Mouse (Mus musculus) erythroid progenitor cell, adult 5-6 weeks (primary cell): ENCODE results near the gene Zfp385b. TPM values are rescaled to one million over a fixed set of nuclear protein-coding genes. Genes with fewer than 3 reads are reported as not detected.

ENCODE experiments used
- ATAC-seq: replicated peaks from 2 replicates; pipeline ENCODE4 v1.8.0; 2016; ENCODE audit warnings: moderate number of reproducible peaks, mild to moderate bottlenecking, moderate TSS enrichment, inconsistent platforms; ENCODE audit not compliant: poor library complexity, low FRiP score, severe bottlenecking
- total RNA-seq, 2 experiments: library from RNA; stranded (forward) in 1 of 2; stranded (reverse) in 1 of 2; fragments of 150-400 nt in 1 of 2; fragments of 186-747, 209-891 nt in 1 of 2; gene quantifications; 2 replicates each; pipeline versions ENCODE4 v1.2.3 to v1.2.4; 2015 to 2017; ENCODE audit warnings: low replicate concordance in 2 of 2

Zfp385b gene
- total RNA-seq, 2 experiments from 2014 or later: not detected

DNA sequence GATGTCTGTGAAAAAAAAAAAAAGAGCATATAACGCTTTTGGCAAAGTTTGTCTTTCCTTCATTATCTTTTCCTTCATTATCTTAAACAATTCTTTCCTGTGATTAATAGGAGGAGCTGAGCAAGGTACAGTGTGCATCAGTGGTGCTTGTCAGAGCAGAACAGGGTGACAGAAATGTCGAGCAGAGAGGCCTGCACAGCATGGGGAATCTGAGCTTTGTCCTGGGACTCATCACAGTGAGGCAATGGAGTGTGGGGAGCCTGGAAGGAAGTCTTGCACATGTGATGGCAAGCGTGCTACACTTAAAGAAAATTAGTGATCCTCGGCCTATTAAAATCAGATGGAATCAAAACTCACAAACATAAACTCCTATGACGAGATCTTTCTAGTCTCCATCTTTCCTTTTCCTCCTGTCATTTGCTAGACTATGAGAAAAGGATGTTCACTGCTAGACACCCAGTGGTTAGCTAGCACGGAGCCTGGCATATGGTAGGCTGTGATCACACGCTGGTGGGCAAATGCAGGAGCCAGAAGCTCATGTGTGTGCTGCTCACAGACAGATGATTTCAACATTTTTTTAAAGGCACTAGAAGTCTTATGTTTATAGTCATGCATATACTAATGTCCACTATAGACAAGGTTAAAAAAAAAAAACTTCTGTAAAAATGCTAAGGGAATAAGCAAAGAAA, 209.0 kb downstream of the Zfp385b start:
- no peak for ATAC-seq

DNA sequence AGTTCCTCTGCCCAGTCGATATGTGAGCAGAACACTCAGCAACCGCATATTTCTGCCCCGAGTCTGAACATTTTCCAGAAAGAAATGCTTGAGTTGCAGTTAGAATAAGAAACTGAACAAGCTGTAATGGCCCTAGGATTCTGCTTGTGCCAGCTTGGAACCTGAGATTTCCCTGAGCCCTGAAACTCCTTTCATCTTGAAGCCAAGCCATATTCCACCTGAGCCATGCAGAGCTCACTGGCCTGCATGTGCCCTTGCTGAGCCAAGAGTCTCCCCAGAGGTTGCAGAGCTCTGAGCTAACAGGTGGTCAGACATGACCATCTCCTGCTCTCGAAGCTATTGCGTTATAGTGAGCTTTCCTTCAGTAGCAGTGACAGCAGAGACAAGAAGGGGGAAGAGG, 210.0 kb downstream of the Zfp385b start:
- ATAC-seq: no peak

DNA sequence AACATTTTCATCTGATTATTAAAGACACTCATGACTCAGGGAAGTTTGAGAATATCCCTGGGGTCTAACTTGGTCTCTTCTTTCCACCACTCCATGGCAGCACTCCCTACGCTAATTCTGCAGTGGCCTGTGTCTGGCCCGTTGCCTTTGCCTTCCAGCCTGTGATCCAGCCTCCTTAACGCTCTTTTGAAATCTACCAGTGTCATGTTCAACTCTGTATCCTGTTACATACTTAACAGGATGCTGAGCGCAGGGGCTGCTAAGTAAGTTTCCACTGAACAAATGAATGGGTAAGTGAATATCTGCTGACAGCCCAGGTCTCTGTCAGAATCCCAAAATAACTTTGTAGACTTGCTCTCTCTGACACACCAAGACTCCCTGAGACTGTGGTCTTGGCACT, 210.8 kb downstream of the Zfp385b start:
- ATAC-seq: no peak

DNA sequence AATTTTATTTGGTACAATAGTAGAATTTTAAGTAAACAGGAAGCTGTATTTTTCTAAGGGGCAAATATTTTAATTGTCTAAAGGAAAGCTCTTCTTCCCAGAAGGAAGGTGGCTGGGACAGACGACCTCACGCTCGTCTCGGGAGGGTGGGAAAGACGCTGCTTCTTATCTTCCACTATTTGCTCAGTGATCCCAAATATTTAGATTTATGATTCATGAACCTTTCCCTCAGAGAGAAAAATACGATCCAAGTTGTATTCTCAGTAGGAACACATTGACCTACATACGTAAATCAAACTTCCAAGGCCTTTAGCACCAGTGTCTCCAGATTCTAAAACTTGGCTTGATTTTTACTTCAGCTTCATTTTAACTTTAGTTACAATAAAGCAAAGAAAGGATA, 226.0 kb downstream of the Zfp385b start:
- ATAC-seq: no peak

DNA sequence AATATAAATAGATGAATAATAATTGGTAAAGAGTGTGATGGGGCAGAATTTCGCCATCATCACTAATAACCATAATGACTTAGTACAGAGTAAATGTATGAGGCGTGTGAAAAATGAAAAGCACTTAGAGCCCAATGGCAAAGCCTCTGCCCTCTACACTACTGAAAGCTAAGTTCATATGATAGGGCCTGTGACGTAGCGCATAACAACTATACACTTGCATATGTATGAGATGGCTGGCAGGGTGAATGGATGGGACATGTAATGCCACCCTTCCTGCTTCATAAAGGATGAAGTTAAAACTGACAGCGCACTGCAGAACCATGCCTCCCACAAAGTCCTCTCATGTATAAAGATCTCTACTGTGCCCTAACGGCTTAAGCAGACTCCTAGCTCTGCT, 226.9 kb downstream of the Zfp385b start:
- ATAC-seq: no peak

DNA sequence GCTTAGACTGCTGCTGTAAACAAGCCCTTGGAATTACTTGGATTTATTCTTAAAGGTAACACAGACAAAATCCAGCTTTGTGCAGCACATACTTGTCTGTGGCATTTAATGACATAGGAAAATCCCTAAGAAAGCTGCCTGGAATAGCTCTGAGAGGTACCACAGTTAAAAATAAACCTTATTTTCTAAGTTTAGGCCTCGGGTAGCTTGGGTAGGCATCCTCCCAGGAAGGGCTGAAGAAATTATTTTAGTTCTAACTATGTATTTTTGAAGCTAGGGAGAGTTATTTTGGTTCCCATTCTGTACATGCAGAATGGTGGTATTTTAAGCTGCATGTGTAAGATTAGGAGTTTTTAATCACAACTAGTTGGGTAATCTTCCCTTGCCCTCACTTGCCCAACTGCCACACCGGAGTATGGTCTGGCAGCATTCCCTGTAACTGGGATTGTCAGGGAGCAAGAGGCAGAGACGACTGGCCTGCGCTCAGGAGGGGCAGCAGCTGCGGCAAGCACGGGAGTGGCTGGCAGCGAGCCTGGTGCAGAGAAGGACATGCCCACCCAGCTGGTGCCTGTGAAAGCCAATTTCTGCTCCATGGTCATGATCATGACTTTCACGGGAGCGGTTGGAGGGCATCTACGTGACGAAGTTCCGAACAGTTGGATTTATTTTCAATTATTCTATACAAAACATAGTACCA, 230.1 kb downstream of the Zfp385b start:
- ATAC-seq: no peak

DNA sequence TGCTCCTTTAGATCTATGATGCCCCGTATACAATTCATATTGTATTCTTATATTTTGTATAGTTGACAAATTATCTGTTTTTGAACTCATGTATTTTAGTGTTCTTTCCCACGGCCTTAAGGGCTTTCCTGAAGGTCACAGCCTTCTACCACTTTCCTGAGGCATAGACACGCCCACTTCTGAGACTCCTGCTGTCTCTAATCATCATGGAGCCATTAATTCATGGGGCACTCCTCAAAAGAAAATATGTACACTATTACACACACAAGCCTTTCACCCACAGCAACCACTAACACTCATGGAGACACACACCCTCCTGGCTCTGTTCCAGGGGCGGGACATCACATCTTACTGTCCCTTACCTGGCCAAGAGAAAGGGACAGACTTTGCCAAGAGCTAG, 232.1 kb downstream of the Zfp385b start:
- no peak for ATAC-seq

DNA sequence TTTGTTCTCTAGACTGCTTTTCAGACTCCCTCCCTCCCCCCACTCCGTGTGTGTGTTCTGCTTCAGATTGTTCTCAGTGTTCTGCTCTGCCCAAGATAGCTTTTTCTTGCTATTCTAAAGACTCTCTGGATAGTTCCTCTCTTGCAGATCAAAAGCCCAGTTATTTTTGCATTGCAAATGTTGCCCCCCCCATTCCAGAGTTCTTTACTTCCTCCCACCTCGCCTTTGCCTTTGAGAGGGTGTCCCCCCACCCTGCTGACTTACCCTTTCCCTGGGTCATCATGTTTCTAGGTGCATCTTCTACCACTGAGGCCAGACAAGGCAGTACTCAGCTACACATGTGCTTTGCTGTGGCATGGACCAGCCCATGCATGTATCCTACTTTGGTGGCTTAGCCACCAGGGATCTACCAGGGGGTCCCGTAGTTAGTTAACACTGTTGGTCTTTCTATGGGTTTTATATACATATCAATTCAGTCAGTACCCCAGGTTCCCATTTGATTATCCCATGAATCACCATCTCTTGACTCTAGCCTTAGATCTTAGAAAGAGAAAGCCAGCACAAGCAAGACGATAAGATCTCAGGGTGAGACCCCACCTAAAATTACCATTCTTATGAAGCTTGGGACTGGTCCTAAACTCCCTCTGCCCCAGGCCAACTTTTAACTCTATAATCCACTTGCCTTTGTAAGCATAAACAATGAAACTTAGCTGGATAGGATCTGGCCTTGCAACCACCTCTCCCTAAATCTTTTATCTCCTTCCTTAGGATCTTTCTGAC, 232.7 kb downstream of the Zfp385b start:
- ATAC-seq: no peak

DNA sequence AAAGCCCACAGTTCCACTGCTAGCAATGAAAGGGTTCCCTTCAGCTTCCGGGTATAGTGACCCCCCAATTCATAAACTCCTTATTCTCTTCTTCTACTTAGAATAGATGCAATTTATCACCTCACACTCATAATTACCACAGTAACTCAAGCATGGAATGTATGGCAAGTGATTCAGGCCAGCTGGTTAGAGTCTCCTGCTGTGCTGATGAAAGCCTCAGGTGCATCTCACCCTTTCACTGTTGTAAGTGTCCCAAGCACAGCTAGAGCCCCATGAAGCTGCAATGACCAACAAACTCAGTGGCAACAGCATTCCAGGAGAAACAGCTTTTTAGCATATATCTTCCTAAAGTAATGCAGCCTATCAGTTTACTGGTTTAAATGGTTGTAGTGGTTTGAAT, 235.9 kb downstream of the Zfp385b start:
- ATAC-seq: no peak

DNA sequence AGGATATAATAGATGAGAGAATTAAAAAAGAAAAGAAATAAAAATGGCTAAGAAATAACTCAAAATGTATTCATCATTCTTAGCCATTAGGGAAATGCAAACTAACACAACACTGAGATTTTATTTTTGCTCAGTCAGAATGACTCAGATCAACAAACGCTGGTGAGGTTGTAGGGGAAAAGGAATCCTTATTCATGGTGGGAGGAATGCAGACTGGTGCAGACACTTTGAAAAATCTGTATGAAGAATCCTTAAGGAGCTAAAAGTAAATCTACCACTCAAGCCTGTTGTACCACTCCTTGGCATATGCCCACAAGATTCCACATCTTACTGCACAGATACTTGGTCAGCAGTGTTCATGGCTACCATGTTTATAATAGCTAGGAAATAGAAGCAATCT, 242.9 kb downstream of the Zfp385b start:
- no peak for ATAC-seq

DNA sequence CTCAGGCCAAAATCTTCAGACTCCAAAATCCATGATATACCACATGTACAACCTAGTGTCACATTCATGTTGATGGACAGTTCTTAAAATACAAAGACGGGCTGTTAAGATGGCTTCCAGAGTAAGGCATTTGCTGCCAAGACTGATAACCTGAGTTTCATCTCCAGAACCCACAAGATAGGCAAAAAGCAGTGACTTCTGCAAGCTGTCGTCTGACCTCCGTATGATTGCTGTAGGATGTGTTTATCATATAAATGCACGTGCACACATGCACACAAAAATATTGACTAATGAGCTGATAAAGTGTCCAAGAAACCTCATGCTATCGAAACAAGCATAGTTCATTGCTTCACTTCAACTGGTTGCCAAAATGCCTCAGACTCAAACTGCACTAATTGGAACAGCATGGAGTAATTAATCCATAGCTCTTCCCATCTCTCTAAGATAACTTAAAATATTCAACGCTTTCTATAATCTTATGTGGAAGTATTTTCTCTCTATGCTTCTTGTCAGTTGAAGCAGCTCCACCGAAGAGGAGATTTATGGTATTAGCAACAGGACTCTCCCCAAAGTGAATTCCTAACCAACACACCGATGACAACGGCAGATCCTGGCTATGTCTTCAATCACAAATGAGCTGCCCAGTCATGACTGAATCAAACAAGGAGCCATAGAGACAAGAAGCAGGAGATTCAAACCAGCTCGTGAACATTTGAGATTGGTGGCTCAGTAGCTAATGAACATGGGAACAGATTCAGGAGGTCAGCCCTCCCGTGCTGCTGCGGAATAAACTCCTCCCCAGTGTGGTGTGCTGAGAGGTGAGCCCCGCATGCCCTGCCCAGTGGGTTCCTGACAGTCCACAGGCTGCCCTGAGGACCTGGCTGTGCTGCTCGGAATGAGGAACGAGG, 251.7 kb downstream of the Zfp385b start:
- no peak for ATAC-seq

DNA sequence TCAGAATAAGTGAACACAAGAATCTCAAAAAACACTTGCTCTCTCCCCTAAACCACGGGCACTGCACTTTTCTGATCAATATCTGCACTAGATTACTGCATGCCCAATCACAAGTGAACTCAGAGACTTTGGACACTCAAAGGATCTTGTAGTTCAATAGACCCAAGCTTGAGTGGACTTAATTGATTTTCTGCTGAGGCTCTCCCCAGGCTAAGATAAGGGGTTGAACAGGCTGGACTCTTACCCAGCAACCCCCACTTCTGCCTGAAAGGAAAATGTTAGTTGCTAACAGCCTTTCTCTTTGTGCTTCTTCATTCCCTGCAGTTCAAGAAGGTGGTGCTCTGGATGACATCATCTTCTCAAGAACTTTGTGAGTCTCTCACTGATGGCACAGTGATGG, 255.7 kb downstream of the Zfp385b start:
- no peak for ATAC-seq

DNA sequence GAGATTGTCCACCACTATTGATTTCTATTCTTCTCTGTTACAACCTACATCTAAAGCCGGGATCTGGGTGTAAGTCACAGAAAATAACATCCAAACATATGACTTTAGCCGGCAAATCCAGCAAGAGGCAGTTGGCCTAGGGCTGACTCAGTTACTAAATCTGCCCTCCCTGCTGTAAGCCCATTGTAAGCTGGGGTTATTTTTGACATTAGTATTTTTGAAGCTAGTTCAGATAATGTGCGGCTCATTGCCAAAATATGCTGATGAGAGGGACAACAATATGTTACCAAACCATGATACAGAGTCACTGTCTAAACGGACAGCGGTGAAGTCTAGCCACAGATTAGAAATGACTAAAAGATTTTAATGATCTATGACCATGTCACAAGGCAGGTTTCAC, 257.5 kb downstream of the Zfp385b start:
- no peak for ATAC-seq

DNA sequence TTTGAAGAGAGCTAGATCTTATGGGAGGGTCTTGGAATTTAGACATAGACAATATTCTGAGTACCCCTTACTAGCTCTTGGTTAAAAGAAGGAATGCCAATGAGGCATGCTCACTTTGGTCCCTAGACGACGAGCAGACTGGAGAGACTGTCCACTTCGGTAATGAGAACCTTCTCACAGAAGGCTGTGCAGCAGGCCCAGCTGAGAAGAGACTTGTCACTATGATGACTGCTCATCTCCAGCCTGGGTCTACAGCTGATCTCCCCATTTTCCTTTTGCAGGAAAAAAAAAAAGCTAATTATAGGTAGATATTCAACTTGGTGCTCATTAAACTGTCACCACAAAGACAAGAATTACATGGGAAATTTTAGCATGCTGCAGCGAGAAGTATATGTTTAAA, 262.5 kb downstream of the Zfp385b start:
- no peak for ATAC-seq

DNA sequence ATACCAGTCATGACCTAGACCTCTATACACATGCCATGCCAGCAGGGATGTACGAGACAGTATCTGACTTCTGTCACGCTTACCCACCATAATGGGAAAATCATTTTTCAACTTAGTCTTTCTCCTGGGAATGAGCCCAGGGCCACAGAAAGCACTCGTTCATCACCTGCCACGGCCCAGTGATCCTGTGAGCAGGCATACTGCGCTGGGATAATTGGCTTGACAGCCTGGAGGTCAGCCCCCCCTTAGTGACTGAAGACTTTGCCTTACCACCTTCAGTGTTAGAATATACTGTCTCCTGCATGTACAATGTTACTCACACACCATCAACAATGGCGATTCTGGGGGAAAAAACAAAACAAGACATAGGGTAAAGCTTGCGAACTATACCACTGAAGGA, 263.5 kb downstream of the Zfp385b start:
- no peak for ATAC-seq

DNA sequence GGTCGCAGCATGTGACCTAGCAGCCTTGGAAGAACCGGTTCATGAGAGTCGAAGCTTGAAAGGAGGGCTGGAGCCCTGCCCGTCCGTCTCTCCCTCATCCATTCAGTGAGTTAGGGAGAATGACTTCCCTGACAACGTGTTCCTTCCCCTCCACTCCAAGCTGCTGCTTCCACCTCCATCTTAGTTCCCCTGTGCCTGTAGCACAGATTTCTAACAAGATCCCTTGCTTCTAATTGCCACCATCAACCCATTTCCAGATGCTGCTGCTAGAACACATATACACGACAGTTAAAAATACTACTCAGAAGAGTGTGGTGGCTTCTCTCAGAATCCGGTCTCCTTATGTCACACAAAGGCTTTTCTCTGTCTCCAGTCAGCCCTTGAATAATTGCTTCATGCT, 266.8 kb downstream of the Zfp385b start:
- ATAC-seq: no peak

DNA sequence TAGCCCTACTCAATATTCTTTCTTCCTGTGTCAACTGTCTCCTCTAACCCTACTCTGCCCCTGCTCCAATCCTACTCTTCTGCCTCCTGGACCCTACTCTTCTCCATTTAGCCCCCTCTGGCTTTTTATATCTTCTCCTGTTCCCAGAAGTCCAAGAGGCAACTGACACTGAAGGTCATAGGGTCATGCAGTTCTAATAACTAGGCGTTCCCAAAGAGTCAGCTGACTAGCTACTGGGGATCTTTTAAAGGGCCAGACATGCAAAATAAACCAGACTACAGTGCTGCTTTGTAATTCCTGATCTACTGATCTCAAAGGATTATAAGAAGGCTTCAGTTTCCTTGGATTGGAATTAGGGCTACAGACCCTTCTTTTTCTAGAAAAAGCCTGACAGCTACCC, 276.1 kb downstream of the Zfp385b start:
- no peak for ATAC-seq

DNA sequence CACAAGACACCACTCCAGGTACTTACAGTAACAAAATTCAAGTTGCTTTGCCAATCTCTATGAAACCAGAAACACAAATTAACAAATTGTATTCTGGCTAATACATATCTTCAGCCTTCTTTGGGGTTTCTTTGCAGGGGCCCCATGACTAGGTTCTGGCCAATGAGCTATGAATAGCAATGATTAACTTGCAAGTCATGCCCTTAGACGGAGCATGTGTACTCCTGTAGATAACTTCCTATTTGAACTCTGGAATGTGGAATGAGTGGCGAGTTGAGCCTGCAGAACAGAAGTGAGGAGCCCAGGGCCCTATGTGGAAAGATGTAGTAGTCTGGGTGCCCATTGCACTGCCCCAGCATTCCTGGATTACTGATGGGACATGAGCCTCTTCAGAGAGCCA, 276.8 kb downstream of the Zfp385b start:
- ATAC-seq: no peak

DNA sequence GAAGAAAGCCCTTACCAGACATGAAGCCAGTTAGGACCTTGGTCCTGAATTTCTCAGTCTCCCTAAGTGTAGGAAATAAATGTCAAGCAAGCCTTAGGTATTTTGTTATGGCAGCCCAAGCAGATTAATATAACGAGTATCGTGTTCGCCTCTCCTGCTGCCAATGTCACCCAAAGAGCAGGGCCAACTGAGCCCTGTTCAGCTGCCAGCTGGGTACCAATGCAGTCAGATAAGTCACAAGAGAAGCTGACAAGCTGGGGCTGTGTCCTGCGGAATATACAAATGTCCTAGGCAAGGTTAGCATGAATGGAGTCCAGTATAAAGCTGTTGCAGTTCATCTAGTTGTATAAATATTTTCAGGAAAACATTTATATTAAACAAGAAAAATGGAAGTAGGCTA, 277.8 kb downstream of the Zfp385b start:
- ATAC-seq: no peak

DNA sequence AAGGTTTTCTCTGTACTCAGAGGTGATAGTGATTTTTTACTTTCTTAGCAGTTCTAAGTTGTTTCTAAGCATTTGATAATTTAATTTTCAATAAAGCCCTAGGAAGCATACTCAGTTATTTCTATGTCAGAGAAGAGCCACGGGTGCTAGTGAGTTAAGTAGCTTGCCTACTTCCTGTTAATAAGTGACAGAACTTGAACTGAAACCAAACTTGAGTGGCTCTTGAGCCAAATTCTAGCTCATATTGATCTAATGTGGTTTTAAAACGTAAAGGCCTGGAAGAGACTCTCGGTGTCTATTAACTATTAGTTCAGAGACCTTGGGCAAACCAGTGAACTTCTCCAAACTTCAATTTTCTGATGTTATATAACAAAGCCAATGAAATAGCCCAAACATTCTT, 278.6 kb downstream of the Zfp385b start:
- ATAC-seq: no peak
